Mouse (Mus musculus) testis, adult 2 months (tissue): ENCODE measurements at regions not wholly inside any gene's neighbourhood (a gene's known extent, or its start where the extent isn't known, plus 50 kb on each side); places are given as distances from the start of the nearest gene placed in this dataset.

Experiments used
- CTCF ChIP-seq: fragments of 200-500 bp; IDR thresholded peaks from 2 replicates; pipeline ENCODE4 v1.5.1; 2012; ENCODE audit warnings: low read depth, mild to moderate bottlenecking, inconsistent platforms, low read length, moderate library complexity; ENCODE audit not compliant: control insufficient read depth, insufficient read depth, insufficient replicate concordance
- POLR2A ChIP-seq: fragments of 200-500 bp; IDR thresholded peaks from 2 replicates; pipeline ENCODE4 v1.6.1; 2012; ENCODE audit warnings: low read depth, mild to moderate bottlenecking, inconsistent platforms, low read length, moderate library complexity; ENCODE audit not compliant: control insufficient read depth

GRCm38 (mm10) chr13:101540391-101541191 lies 227.4 kb downstream of the Pik3r1 start:
- TF ChIP-seq CTCF (no peak), POLR2A (no peak)
